Mouse (Mus musculus): ENCODE results near the gene Gm21409. TPM values are rescaled to one million over a fixed set of nuclear protein-coding genes. Genes with fewer than 3 reads are reported as not detected.

The Gm21409 gene
- not detected in 2 replicates for polyA plus RNA-seq (2012; rRNA removed)

DNA sequence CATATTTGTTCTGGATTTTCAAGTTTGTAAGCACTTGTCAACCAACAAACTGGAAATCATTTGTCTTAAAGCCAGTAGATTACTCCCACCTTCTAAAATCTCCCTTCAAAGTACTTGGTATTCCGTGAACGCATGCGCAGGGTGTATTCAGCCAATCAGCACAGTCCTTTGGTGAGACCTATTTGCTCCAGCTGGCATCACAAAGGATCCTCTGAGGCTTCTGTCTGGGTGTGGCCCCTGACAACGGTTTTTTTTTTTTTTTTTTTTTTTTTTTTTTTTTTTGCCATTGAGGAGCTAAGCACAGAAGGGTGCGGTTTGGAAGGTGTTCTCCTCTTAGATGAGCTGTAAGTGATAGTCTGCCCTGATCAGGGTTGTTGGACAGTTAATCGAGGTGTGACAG lies at the start of gene Gm21409:
TSS of gene Gm21409 (plus strand) at position 301 of the 400 bp plus-strand sequence.

Other genes with a start within 250 kb of the Gm21409 start
- gene Gm21394, start 181.8 kb upstream of the Gm21409 start, polyA plus RNA-seq (2012; rRNA removed): not detected in 2 replicates

Measured in central nervous system, embryonic 11.5 days (tissue).